Mouse (Mus musculus): Measurements from ENCODE around the gene Slc39a10. TPM values are rescaled to one million over a fixed set of nuclear protein-coding genes. Genes with fewer than 3 reads are reported as not detected.
"Not testable (repeated sequence)": the region's sequence is repeated elsewhere in the genome, so short reads cannot be mapped to it uniquely, and the experiment has no call there.

The Slc39a10 gene
- total RNA-seq, 2 experiments from 2014 or later = 91.8 to 102 TPM

GRCm38 (mm10) chr1:46805074-46805473, 87.6 kb downstream of the Slc39a10 start:
- no peak for DNase-seq (ENCODE audit: low spot score in 2 of 2)

GRCm38 (mm10) chr1:46782227-46782626, 110.4 kb downstream of the Slc39a10 start:
- not testable (repeated sequence) for DNase-seq (ENCODE audit: low spot score in 2 of 2)

- not testable (repeated sequence) for DNase-seq (ENCODE audit: low spot score in 2 of 2)
Observed at GRCm38 (mm10) chr1:46770077-46770695, 122.5 kb downstream of the Slc39a10 start.

GRCm38 (mm10) chr1:46769318-46769717, 123.3 kb downstream of the Slc39a10 start:
- not testable (repeated sequence) for DNase-seq (ENCODE audit: low spot score in 2 of 2)

GRCm38 (mm10) chr1:46764600-46764999, 128.1 kb downstream of the Slc39a10 start:
- DNase-seq (ENCODE audit: low spot score in 2 of 2) = not testable (repeated sequence)

All from layer of hippocampus, postnatal 14 days (tissue).